Mouse (Mus musculus): Measurements from ENCODE around the gene Ddx39b. TPM values are rescaled to one million over a fixed set of nuclear protein-coding genes. Genes with fewer than 3 reads are reported as not detected.

Ddx39b gene
- total and polyA plus RNA-seq, 3 experiments, result 206 to 787 (median 581) TPM

DNA sequence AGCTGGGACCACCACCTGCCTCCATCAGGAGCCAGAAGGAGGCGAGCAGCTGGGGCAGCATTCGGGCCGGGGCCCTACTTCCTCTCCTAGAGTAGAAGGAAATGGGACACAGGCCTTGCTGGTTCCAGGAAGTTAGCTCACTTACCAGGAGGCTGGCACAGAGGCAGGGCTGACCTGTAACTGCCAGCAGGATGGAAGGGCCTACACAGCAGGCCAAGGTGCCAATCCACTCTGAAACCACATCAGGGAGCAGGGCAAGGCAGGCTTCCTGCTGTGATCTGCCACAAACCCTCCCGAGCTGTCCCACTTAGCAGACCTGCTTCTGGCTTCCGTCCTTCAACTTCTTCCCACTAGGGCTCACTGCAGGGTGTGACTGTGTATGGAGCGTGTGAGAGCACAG is 19.2 kb upstream of the Ddx39b start:
- no peak for TF ChIP-seq EP300 (IDR thresholded peaks at IDR 0.05; ENCODE audit: low read depth in 1 of 2, low read length in 2 of 2)
- TF ChIP-seq MYB (IDR thresholded peaks at IDR 0.05; ENCODE audit: low read depth, low read length), result no peak
- no peak for TF ChIP-seq CTCF (IDR thresholded peaks at IDR 0.05 in 2 of 3, conservative IDR thresholded peaks at IDR 0.05 in 1 of 3; ENCODE audit: control insufficient read depth in 1 of 3, insufficient read depth in 1 of 3, low read depth in 2 of 3, low read length in 3 of 3, poor library complexity in 1 of 3, severe bottlenecking in 1 of 3)
- TF ChIP-seq ETS1 (IDR thresholded peaks at IDR 0.05; ENCODE audit: low read depth, low read length), result no peak
- TF ChIP-seq MXI1 (IDR thresholded peaks at IDR 0.05; ENCODE audit: low read depth, low read length), result no peak
- H3K27ac ChIP-seq (ENCODE audit: control insufficient read depth, low read depth, low read length), result no peak overlapping the region
- peaks cover 2 to 27% of the 10 kb centered on the region in 2 experiments for H3K36me3 ChIP-seq (ENCODE audit: control insufficient read depth in 1 of 2, insufficient read depth in 2 of 2, low read length in 2 of 2)
- no peaks in the 10 kb centered on the region; the same call in 1 of the 2 replicates for H3K79me2 ChIP-seq (ENCODE audit: control insufficient read depth, insufficient read depth, low read length, poor library complexity)
- H3K9me3 ChIP-seq (replicated peaks; ENCODE audit: insufficient read depth, low read length), result no peaks in the 10 kb centered on the region
- no peak for DNase-seq (ENCODE audit: low read depth, low spot score)
- H3K27me3 ChIP-seq (ENCODE audit: control insufficient read depth in 1 of 2, insufficient read depth in 2 of 2, low read length in 2 of 2), result no peaks in the 10 kb centered on the region
- no peak overlapping the region for H3K9ac ChIP-seq (ENCODE audit: control insufficient read depth, low read depth, low read length, poor library complexity, severe bottlenecking)
- no peak overlapping the region for H3K4me3 ChIP-seq (ENCODE audit: control insufficient read depth in 1 of 2, insufficient read depth in 1 of 2, low read depth in 2 of 2, low read length in 2 of 2)
- H3K4me1 ChIP-seq (ENCODE audit: control insufficient read depth in 1 of 2, insufficient read depth in 2 of 2, low read length in 2 of 2), result peaks cover 6 to 30% of the 10 kb centered on the region in 2 experiments

DNA sequence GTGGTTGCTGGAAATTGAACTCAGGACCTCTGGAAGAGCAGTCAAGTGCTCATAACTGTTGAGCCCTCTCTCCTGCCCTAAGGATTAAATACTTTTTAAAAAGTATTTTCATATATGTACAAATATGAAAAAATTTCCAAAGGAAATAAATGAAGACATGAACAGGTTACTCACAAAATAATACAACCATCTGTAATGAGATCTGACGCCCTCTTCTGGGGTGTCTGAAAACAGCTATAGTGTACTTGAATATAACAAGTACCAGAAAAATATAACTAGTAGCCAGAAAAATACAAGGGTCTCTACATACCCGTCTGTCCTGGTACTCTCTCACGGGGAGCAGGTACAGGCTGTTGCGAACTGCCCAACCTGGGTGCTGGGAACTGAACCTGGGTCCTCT is 16.9 kb upstream of the Ddx39b start:
- Histone ChIP-seq H3K27me3 (ENCODE audit: control insufficient read depth in 1 of 2, insufficient read depth in 2 of 2, low read length in 2 of 2) (no peaks in the 10 kb centered on the region), H3K9me3 (replicated peaks; ENCODE audit: insufficient read depth, low read length) (no peaks in the 10 kb centered on the region), H3K4me3 (ENCODE audit: control insufficient read depth in 1 of 2, insufficient read depth in 1 of 2, low read depth in 2 of 2, low read length in 2 of 2) (no peak overlapping the region), H3K27ac (ENCODE audit: control insufficient read depth, low read depth, low read length) (no peak overlapping the region), H3K36me3 (ENCODE audit: control insufficient read depth in 1 of 2, insufficient read depth in 2 of 2, low read length in 2 of 2) (peaks cover 7 to 9% of the 10 kb centered on the region in 2 experiments), H3K79me2 (ENCODE audit: control insufficient read depth, insufficient read depth, low read length, poor library complexity) (peaks cover 1% of the 10 kb centered on the region; the same call in 1 of the 2 replicates), H3K4me1 (ENCODE audit: control insufficient read depth in 1 of 2, insufficient read depth in 2 of 2, low read length in 2 of 2) (peaks cover 2 to 9% of the 10 kb centered on the region in 2 experiments), H3K9ac (ENCODE audit: control insufficient read depth, low read depth, low read length, poor library complexity, severe bottlenecking) (no peak overlapping the region)
- DNase-seq (ENCODE audit: low read depth, low spot score), result no peak
- TF ChIP-seq CTCF (IDR thresholded peaks at IDR 0.05 in 2 of 3, conservative IDR thresholded peaks at IDR 0.05 in 1 of 3; ENCODE audit: control insufficient read depth in 1 of 3, insufficient read depth in 1 of 3, low read depth in 2 of 3, low read length in 3 of 3, poor library complexity in 1 of 3, severe bottlenecking in 1 of 3), result peak in 1 of 3 experiments; percentile 46; a peak in 3 of 6 replicates
- TF ChIP-seq SMC3 (IDR thresholded peaks at IDR 0.05; ENCODE audit: low read depth, low read length), result peak; percentile 62
- peak; percentile 37 for TF ChIP-seq ZC3H11A (IDR thresholded peaks at IDR 0.05; ENCODE audit: low read depth, low read length)
- no peak for TF ChIP-seq UBTF (IDR thresholded peaks at IDR 0.05; ENCODE audit: borderline replicate concordance, insufficient read depth, low read depth, low read length)
- peak; percentile 42 for TF ChIP-seq RAD21 (IDR thresholded peaks at IDR 0.05; ENCODE audit: low read depth, low read length)

DNA sequence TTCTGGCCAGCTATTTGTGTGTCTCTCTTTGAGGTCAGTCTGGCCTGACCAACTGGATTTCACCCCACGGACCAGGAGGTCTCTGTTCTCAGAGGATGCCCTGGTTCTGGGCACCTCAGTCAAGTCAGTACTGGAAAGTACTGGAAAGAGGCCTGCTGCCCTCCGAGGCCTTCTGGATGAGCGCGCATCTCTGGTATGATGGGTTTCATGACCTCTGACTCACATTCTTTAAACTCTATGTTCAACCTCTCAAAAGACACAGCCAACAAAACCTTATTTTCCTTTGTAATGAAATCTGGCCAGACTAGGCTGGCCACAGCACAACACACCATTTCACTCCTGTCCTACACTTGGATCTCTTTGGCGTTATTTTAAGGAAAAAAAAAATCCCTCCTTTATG is 16.1 kb upstream of the Ddx39b start:
- Histone ChIP-seq H3K27ac (ENCODE audit: control insufficient read depth, low read depth, low read length) (no peak overlapping the region), H3K4me3 (ENCODE audit: control insufficient read depth in 1 of 2, insufficient read depth in 1 of 2, low read depth in 2 of 2, low read length in 2 of 2) (no peak overlapping the region), H3K27me3 (ENCODE audit: control insufficient read depth in 1 of 2, insufficient read depth in 2 of 2, low read length in 2 of 2) (no peaks in the 10 kb centered on the region), H3K36me3 (ENCODE audit: control insufficient read depth in 1 of 2, insufficient read depth in 2 of 2, low read length in 2 of 2) (peaks cover under 1 to 9% of the 10 kb centered on the region in 2 experiments; a peak in 3 of 4 replicates), H3K9me3 (replicated peaks; ENCODE audit: insufficient read depth, low read length) (no peaks in the 10 kb centered on the region), H3K4me1 (ENCODE audit: control insufficient read depth in 1 of 2, insufficient read depth in 2 of 2, low read length in 2 of 2) (peaks cover 0 to 1% of the 10 kb centered on the region in 2 experiments; a peak in 2 of 4 replicates), H3K79me2 (ENCODE audit: control insufficient read depth, insufficient read depth, low read length, poor library complexity) (peaks cover 1% of the 10 kb centered on the region; the same call in 1 of the 2 replicates), H3K9ac (ENCODE audit: control insufficient read depth, low read depth, low read length, poor library complexity, severe bottlenecking) (no peak overlapping the region)
- TF ChIP-seq TCF12 (IDR thresholded peaks at IDR 0.05; ENCODE audit: low read depth, low read length), result no peak
- TF ChIP-seq SMC3 (IDR thresholded peaks at IDR 0.05; ENCODE audit: low read depth, low read length), result no peak
- no peak for TF ChIP-seq USF1 (IDR thresholded peaks at IDR 0.05; ENCODE audit: low read depth, low read length)
- TF ChIP-seq ELF1 (IDR thresholded peaks at IDR 0.05; ENCODE audit: low read depth, low read length), result no peak
- no peak for TF ChIP-seq ZKSCAN1 (IDR thresholded peaks at IDR 0.05; ENCODE audit: low read depth, low read length)
- TF ChIP-seq HCFC1 (IDR thresholded peaks at IDR 0.05; ENCODE audit: low read depth, low read length), result no peak
- TF ChIP-seq CHD1 (IDR thresholded peaks at IDR 0.05; ENCODE audit: low read depth, low read length), result no peak
- no peak for TF ChIP-seq MYC (IDR thresholded peaks at IDR 0.05; ENCODE audit: low read depth, low read length)
- TF ChIP-seq MAZ (IDR thresholded peaks at IDR 0.05; ENCODE audit: low read depth, low read length), result no peak
- no peak for TF ChIP-seq MYB (IDR thresholded peaks at IDR 0.05; ENCODE audit: low read depth, low read length)
- TF ChIP-seq RCOR1 (IDR thresholded peaks at IDR 0.05; ENCODE audit: low read depth, low read length), result no peak
- TF ChIP-seq GATA1 (IDR thresholded peaks at IDR 0.05; ENCODE audit: low read depth, low read length), result no peak
- TF ChIP-seq RAD21 (IDR thresholded peaks at IDR 0.05; ENCODE audit: low read depth, low read length), result no peak
- TF ChIP-seq CHD2 (IDR thresholded peaks at IDR 0.05; ENCODE audit: low read length), result no peak
- TF ChIP-seq NELFE (IDR thresholded peaks at IDR 0.05; ENCODE audit: low read depth, low read length), result no peak
- DNase-seq (ENCODE audit: low read depth, low spot score), result no peak
